Mouse (Mus musculus): ENCODE data around the gene Zmiz1.

GRCm38 (mm10) chr14:25472981-25473649 is 14.1 kb downstream of the Zmiz1 start:
- no peak for TF ChIP-seq GATA1 (IDR thresholded peaks at IDR 0.05; ENCODE audit: borderline replicate concordance, low read length)
- TF ChIP-seq FLI1 (IDR thresholded peaks at IDR 0.05; ENCODE audit: low read length) = no peak
